Mouse (Mus musculus) liver, postnatal 0 days (tissue): ENCODE data around the gene Pfdn6.

Experiments used
- CTCF ChIP-seq: sonication (generic); IDR thresholded peaks from 2 replicates; pipeline ENCODE4 v1.5.1; 2016; ENCODE audit warnings: antibody characterized with exemption, low read depth
- EP300 ChIP-seq: IDR thresholded peaks from 2 replicates; pipeline ENCODE4 v1.6.1; 2016; ENCODE audit warnings: antibody characterized with exemption, low read depth, mild to moderate bottlenecking

DNA sequence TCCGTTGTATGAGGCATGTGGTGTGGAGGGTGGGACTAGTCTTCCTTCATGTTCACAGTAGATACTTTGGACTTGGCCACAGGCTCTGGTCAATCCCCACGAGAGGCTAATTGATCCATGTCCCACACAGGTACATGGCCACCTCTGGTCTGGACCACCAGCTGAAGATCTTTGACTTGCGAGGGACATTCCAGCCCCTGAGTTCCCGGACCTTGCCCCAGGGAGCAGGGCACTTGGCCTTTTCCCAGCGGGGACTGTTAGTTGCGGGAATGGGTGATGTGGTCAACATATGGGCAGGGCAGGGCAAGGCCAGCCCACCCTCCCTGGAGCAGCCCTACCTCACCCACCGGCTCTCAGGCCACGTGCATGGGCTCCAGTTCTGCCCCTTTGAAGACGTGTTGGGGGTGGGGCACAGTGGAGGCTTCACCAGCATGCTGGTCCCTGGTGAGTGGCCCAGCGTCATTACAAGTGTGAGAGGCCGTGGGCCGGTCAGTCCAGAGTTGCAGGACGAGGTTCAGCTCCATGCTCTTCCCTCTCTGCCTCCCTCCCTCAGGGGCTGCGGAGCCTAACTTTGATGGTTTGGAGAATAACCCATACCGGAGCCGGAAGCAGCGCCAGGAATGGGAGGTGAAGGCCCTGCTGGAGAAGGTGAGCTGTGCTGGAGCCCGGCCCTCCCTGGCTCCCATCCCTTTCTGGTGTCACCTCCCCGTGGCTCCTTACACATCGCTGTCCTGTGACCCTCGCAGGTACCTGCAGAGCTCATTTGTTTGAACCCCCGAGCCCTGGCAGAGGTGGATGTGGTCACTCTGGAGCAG is 8.2 kb upstream of the Pfdn6 start:
- TF ChIP-seq CTCF (no peak), EP300 (no peak)
